Mouse (Mus musculus) ES-CJ7 (cell line): Measurements from ENCODE around the gene Rbms3.

Experiments
- DNase-seq: peaks from one replicate; pipeline ENCODE4 v3.0.0; 2011; ENCODE audit warnings: low read depth, low spot score

Gene Rbms3

DNA sequence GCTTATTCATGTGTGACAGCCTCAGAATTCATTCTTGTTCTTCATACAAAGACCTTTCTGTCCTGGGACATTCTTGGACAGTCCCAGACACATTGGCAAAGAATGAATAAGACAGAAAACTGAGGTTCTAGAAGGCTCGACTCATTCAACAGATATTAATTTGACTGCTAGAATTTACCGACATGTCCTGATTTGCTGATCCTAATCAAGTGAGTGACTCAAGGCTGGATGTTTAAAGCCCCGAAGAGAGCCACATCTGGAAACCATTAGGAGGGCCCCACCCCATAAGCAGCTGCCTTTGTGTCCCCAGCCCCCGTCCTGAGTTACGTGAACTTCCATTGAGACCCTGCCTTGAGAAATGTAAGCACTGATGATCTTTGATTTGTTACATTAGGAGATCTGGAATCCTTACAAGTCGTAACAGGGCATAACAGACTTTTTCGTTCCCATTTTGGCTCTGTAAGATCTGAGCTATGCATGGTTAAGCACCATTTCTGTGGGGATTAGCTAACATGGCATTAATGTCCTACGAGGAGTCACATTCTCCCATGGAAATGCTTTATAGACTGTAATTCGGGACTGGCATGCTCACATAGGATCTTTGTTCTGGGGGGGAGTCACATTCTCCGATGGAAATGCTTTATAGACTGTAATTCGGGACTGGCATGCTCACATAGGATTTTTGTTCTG lies 726.3 kb downstream of the Rbms3 start:
- DNase-seq: no peak

DNA sequence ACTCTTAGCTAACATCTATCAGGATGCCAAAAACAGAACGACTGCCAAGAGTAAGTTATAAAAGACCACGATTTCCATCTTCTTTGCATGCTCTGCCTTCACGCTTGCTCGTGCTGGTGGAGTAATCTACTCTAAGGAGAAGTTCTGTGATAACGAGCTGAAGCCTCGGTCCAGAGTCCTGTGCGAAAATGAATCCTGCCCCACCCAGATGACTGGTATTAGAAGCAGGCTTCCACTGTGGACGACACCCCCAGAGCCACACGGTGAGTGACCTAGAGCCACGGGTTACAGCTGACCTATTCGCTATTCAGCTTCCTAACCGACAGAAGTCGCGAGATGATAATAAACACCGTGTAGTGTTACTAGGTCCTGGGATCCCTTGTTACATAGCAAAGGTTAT lies 730.3 kb downstream of the Rbms3 start:
- DNase-seq: no peak

DNA sequence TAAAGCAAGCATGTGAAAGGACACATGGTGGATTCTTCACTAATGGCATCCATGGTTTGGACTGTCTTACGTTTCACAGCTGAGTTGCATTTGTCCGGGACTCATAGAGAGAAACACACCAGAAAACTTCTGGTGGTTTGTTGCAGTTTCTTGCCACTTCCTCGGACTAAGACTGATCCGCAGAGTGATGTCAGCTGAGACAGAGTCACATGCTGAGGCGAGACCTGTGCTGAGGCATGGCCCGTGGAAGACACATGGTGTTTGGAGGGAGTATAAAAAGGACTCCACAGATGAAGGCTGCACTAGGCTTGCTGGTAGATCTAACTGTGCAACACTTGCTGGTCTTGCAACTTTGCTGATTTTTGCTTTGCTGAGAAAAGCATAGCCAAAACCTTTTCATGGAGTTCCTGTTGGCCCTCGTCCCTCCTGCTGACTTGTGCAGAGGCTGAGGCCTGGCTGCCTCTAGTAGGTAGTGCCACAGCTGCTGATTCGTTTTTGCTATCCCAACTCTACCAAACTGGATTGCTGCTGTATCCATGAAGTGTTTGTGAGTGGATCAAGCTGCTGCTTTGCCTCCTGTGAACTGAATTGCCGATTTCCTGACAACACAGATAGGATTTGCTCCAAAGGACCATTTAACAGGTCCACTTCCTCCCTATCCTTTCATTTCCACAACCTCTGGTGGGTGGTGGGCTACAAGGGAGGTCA lies 742.6 kb downstream of the Rbms3 start:
- no peak for DNase-seq

DNA sequence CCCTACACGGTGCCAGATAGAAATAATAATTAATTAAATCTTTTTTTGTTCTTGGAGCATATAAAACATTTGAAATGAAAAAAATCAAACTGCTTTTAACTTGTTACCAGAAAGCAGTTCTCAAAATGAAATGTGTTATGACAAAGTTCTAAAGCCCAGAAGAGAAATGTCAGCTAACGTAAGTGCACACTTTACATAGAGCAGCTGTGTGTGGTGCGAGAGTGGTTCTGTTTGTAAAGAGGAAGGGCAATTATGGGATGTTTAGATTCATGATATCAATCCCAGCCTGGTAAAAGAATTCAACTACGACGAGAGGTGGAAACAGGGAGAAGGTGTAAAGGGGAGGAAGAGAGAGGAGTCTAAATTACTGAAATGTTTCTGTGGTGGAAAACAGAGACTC lies 744.1 kb downstream of the Rbms3 start:
- DNase-seq: no peak

DNA sequence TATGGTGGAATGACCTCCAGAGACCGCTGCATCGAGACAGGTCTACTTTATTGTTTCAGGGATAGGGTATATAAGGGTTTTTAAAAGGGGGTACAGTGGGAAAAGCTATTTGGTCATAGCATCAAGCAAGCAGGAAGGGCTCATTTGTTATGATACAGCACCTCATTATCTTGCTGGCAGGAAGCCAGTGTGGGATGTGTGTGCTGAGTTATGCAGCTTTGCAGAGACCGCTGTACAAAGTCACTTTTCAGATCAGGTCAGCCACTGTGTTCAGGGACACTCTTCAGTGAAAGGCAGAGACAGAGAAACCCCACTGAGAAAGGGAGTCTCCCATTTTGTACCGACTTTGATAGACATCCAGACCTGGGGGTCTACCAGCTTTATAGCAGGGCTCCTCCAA lies 749.2 kb downstream of the Rbms3 start:
- no peak for DNase-seq

DNA sequence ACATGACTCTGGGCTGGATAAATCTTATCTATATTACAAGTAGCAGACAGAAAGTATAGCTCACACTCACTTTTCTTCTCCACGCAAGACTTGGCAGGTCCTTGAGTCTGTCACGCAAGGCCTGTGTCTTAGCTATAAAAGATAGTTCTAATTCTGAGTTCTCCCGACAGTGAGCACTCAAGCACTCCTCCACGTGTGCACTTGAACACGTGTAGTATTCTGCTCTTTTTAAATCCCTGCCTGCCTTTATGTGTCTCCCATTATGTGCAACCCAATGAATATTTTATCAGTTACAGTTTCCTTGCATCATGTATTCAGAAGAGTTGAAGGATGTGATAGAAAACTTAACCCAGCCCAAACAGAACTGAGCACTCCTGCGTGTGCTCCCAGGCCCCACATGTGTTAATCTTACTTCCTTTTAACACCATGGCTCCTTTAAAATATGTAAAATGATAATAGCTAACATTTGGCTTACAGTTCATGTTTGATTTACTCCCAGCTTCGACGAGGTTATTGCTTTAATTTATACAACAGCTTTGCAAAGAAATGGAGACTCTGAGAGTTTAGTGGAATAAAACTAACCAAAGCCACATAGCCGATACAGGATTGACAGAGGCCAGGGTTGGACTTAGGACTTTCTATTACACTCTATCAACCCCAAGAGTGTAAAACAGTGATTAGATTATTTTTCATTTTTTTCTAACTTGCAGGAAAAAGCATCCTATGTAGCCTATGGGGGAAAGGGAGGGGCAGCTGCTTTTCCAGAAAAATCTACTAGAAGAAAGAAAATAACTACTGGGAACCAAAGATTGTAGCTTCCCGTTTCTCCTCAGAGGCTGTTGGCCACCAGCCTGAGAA lies 749.9 kb downstream of the Rbms3 start:
- DNase-seq: no peak

DNA sequence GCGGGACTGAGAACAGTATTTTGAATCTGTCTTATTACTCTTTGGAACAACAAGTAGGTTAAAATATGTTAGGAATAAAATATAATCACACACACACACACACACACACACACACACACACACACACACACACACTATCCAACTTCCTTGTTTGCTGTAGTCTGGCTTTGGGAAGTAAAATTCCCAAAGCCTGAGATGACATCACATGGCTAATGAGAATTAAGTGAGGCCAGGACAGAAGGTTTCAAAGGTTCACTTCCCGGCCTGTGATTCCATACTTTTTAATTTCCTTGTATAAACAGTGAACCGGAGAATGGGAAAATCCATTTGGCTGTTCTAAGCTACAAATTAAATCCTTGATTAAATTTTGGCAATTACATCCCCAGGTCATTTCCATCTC lies 752.9 kb downstream of the Rbms3 start:
- DNase-seq: no peak

DNA sequence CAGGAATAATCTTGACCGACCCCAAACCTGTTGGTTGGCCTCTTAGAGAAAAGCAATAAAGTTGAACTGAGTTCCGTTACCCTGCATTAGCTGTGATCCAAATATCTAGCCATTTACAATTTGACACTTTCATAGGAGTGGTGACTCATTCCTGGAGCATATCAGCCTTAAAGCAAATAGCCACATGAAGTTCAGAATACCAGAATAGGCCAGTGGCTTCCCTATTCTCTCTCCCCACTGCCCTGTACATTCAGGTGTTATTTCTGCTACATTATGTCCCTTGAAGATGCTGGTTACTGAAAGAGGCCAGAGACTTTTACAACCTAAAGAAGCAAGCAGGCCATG lies 755.8 kb downstream of the Rbms3 start:
- DNase-seq: no peak

DNA sequence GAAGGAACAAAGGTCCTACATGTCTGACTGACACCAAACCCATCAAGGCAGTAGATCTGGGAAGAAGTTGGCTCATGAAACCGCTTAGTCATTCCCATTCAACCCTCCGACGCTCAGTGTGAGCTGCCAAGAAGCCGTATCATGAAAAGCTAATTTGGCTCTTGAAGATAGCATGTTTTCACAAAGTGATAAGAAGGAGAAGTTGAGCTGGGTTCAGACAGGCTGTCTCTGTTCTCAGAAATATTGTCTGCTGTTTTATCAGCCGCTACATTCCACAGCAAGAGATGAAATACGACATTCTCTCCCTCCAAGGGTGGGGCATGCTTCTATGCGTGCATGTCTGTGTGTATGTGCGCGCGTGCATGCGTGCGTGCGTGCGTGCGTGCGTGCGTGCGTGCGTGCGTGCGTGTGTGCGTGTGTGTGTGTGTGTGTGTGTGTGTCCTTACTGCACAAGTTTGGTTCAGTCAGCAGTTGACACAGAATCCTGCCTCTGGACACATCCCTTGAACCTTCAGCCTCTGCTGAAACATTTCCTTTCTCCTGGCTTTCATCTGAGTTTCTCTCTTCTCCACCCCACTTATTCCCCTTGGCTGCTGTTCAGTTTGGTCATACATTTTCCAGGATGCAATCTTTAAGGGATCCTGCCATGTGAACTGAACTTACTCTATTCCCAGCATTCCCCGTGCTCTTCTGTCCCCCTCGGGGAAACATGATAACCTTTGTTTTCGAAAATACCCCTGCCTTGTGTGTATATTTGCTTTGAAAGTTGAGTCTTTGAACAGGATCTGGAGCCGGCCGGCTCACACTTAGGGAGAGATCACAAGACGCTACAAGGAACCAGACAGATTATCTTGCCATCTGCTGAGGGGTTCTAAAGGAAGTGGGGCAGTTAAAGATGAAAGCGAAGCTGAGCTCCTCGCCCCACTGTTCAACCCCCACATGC lies 756.4 kb downstream of the Rbms3 start:
- no peak for DNase-seq

DNA sequence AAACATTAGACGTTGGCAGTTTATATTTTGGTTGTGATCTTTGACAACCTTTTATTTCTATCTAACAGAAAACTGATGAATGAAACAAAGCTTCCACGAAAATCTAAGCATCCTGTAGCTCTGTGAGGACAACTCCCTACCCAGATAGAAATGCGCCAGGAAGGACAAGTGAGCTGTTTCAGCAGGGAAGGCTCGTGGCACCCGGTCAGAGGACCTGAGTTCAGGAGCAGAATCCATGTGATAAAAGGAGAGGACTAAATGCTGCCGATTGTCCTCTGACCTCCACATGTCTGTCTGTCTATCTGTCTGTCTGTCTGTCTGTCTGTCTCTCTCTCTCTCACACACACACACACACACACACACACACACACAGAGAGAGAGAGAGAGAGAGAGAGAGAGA lies 757.4 kb downstream of the Rbms3 start:
- no peak for DNase-seq

DNA sequence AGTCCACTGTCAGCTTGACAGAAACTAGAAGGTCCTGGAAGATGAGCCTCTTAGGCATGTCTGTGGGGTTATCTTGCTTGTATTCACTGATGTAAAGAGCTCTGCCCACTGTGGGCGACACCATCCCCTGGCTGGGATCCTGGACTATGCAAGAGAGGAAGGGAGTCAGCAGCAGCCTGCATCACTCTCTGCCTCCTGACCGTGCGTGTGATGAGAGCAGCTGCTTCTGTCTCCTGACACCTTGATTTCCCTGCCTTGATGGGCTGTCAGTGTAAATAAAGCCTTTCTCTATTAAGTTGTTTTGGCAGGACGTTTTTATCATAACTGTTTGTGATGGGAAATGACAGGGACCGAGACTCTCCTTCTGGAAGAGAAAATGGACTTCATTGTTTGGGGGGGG lies 758.1 kb downstream of the Rbms3 start:
- DNase-seq: no peak

DNA sequence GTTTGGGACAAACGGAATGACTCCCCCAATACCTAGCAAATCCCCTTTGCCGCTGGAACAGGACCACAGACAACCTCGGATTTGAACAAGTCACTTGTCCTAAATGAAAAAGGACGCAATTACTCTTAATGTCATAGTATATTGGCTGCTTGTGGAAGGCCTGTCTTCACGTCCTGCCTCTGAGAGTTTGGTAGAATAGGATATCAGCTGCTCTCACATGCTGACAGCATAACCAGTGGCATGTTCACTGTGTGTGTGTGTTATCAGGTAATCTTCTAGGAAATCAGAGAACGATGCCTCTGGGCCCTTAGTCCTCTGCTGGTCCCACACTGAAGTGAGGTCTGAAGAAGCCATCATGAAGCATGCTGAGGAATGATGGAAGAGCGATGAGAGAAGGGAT lies 763.7 kb downstream of the Rbms3 start:
- DNase-seq: no peak

DNA sequence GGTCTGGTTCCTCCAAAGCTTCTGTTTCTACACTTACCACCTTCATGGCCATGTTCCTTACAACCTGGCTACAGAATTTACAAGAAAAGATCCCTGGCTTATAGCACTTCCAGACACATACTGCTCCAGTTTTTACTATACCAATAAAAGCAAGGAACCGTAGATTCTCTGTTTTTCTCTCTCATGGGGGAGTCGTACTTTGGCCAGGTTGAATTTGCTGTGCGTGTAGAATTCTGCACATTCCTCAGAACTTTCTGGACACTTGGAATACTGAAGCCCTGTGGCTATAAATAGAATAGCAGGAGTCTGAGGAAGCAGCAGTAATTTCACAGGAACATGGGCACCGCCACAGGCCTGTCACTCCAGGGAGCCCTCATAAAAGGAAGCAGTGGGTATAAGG lies 766.1 kb downstream of the Rbms3 start:
- DNase-seq: no peak

DNA sequence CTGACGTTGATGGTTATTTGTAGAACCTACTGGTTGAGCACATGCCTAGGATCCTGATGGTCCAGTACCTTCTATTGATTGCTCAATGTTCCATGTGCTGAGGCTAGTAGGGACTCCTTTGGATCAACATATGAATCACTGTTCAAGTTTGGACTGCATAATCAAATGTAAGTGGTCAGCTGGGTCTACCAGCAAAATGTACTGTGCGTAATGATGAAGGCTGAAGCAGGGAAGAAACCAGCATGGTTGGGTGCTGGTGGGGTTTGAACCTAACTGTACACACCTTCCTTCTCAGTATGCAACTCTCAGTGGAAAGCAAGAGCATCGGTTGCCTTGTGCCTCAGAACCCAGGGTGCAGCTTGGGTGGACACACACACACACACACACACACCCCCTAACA lies 767.4 kb downstream of the Rbms3 start:
- DNase-seq: no peak

DNA sequence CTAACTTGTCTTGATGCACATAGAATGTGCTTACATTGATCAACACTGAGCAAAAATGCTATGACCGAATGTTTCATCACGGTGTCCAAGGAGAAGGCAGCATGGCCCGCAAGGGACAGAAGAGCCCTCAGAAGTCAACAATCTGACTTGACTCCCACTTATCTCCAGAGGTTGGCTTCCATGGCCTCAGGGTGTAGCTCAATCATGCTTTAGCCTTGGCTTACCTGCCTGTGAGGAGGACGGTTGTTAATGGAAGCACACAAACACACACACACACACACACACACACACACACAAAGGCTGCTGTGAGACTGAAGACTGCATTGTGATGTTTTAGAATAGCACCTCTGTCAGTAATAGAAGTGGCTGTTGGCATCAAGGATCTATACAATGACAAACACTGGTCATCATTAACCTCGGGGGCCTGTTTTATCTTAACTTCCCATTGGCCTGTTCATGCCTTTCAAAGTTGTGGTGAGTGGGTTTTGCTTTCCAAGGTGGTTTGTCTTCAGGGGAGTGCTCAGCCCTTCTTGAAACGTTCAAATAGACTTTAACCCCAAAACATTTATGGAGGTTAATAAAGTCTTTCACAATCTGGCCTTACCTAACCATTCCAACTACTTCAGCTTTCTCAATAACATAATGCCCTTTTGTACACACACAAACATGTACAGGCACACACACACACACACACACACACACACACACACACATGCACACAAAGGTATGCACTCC lies 771.7 kb downstream of the Rbms3 start:
- DNase-seq: no peak

DNA sequence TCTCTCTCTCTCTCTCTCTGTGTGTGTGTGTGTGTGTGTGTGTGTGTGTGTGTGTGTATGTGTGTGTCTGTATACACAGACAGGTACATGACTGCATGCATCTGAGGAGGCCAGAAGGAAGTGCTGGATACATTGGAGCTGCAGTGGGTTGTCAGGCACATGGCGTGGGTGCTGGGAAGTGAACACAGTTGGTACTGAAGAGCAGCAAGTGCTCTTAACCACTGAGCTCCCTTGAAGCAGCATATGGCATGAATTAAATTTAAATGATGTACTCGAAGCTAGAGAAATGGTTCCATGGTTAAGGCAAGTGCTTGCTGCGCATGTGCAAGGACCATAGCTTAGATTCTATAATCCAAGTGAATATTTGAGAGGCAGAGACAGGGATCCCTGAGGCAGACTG lies 772.6 kb downstream of the Rbms3 start:
- DNase-seq: no peak

DNA sequence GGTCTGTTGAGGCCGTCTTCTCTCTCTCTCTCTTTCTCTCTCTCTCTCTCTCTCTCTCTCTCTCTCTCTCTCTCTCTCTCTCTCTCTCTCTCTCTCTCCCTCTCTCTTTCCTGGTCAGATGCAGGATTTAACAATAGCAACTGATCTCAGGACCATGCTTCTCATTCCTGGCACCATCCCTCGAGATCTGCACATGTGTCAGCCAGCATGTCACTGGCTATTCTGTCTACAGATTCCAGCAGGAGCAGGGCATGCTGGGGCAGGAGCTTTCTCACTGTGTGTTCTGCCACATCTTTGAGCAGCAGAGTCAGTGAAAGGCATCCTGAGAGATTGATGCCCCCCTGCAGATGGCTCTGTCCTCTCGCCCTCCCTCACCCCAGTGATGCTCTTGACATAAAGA lies 774.0 kb downstream of the Rbms3 start:
- no peak for DNase-seq

DNA sequence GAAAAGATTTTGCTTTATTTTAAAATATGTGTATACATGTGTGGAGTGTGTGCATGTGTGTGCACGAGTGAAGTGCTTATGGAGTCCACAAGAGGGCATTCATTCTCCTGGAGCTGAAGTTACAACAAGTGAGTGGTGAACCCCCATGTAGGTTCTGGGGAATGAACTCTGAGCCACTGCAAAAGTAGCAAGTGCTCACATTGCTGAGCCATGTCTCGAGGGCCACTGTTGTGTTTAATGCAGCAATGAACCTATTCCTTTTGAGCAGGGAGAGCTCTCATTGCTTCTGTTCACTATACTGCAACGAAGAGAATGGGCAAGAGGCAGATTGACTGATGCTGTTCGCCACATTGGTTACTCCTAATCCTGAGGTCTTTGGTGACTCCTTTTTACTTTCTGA lies 780.8 kb downstream of the Rbms3 start:
- DNase-seq: no peak

DNA sequence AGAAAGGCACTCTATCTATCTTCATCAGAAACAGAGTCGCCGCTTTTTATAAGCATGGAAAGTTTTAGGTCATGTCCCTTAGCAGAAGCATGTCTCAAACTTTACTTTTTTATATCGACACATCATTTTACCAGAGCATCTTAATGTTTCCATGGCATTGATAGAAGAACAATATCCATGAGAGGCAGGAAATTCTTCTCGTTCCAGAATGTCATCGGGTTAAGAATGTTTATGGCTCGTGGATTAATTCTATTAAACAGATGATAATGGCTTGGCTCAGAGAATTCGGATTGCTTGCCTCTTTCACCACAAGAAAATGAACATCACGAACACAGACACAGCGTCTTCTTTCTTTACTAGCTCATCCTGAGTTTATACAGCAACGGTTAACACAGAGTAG lies 781.5 kb downstream of the Rbms3 start:
- DNase-seq: no peak

DNA sequence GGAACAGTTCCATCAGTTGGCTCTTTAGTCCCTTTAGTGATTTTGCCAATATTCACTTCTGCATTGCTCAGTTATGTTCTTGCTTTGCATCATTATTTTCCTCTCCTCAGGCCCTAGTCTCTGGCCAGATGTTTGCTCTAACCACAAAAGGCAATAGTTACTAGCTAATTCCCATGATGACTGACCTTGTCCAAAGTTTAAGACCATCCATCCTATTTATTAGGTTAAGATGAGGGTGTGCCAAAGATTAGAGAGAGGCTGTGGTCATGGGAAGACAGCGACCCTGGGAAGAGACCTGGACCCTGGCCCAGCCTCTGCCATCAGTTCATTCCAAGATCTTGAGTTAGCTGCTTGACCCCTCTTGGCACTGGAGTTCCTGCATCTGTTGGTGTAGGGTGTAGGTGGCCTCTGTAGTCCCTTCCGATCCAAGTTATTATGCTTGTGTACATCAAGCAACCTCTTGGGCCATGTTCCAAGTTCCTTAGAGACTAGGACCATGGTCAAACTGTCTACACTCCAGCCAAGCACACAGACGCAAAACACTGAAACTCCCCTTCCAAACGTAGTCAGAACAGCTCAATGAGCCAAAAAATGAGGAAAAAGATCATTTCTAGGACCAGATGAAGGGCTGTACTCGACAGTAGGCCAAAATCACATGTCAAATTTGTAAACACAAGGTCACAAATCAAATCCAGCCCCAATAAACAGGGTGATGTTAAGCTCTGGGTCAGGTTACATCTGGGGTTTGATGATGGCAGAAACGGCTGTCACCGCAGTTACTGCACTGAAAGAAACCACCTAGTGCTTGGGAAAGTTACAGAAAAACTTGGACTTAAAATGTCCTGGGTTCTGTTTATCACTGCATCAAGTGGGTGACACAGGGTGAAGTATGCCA lies 782.2 kb downstream of the Rbms3 start:
- no peak for DNase-seq
